Mouse (Mus musculus) heart, embryonic 11.5 days (tissue): ENCODE results near the gene Iqch. TPM values are rescaled to one million over a fixed set of nuclear protein-coding genes. Genes with fewer than 3 reads are reported as not detected.

Source experiments
- ATAC-seq: fragments of 200-750 bp; cut with Nextera tagmentation; replicated peaks from 2 replicates; pipeline ENCODE4 v1.8.0; 2017; ENCODE audit warnings: moderate library complexity; ENCODE audit not compliant: insufficient number of reproducible peaks, low FRiP score, low TSS enrichment
- H3K27ac ChIP-seq: fragments of 300-500 bp; sonication (generic); 2 replicates; pipeline ENCODE4 v1.5.1; 2014; ENCODE audit warnings: mild to moderate bottlenecking, low read depth, low read length
- H3K27me3 ChIP-seq: fragments of 300-500 bp; sonication (generic); 2 replicates; pipeline ENCODE4 v1.6.1; 2014; ENCODE audit warnings: mild to moderate bottlenecking, low read length, mixed read lengths; ENCODE audit not compliant: control insufficient read depth, insufficient read depth
- H3K36me3 ChIP-seq: fragments of 300-500 bp; sonication (generic); 2 replicates; pipeline ENCODE4 v1.6.1; 2014; ENCODE audit warnings: mild to moderate bottlenecking, low read length, moderate library complexity, mixed read lengths; ENCODE audit not compliant: control insufficient read depth, insufficient read depth
- H3K4me1 ChIP-seq: fragments of 300-500 bp; sonication (generic); 2 replicates; pipeline ENCODE4 v1.6.1; 2014; ENCODE audit warnings: low read length; ENCODE audit not compliant: control insufficient read depth, insufficient read depth
- H3K4me2 ChIP-seq: fragments of 300-500 bp; sonication (generic); 2 replicates; pipeline ENCODE4 v1.6.1; 2014; ENCODE audit warnings: mild to moderate bottlenecking, moderate library complexity
- H3K4me3 ChIP-seq: fragments of 300-500 bp; sonication (generic); 2 replicates; pipeline ENCODE4 v1.5.1; 2014; ENCODE audit warnings: low read depth, low read length
- H3K9ac ChIP-seq: fragments of 300-500 bp; sonication (generic); 2 replicates; pipeline ENCODE4 v1.6.1; 2014; ENCODE audit warnings: mild to moderate bottlenecking, low read depth, low read length, moderate library complexity
- H3K9me3 ChIP-seq: fragments of 300-500 bp; sonication (generic); replicated peaks from 2 replicates; pipeline ENCODE4 v1.6.1; 2016; ENCODE audit warnings: low read length; ENCODE audit not compliant: control insufficient read depth
- WGBS: fragments of 180-500 bp; shearing (Covaris S2); extraction: QIAGEN DNeasy Blood & Tissue Kit; methylation state at CpG from one replicate; pipeline ENCODE4 v1.1.7; 2014; ENCODE audit not compliant: insufficient replicate concordance; 5-methylcytosine and 5-hydroxymethylcytosine counted together
- polyA plus RNA-seq: library from polyadenylated mRNA; unstranded; fragments of >200 nt; fragmentation: Nextera tagmentation; extraction: Ambion mirVana; gene quantifications from 2 replicates; pipeline ENCODE4 v1.2.1, GENCODE M21; 2014

Iqch gene
- polyA plus RNA-seq, 1 experiment from 2014 or later, result 0.11 TPM

GRCm38 (mm10) chr9:63641983-63642646 is 39.8 kb upstream of the Iqch start:
- WGBS, result 84% methylated on average over 4 of the region's 4 CpGs
- no peak overlapping the region for H3K4me3 ChIP-seq
- H3K27me3 ChIP-seq, result no peaks in the 10 kb centered on the region
- H3K4me2 ChIP-seq, result no peak overlapping the region
- H3K9me3 ChIP-seq, result no peaks in the 10 kb centered on the region
- H3K4me1 ChIP-seq, result peaks cover 9% of the 10 kb centered on the region
- no peak overlapping the region for H3K27ac ChIP-seq
- no peak overlapping the region for H3K9ac ChIP-seq
- ATAC-seq, result no peak
- H3K36me3 ChIP-seq, result peaks cover 11% of the 10 kb centered on the region

- H3K4me1 ChIP-seq, result no peaks in the 10 kb centered on the region
- H3K27me3 ChIP-seq, result no peaks in the 10 kb centered on the region
- no peak for ATAC-seq
- no peak overlapping the region for H3K9ac ChIP-seq
- no peak overlapping the region for H3K4me2 ChIP-seq
- H3K9me3 ChIP-seq, result no peaks in the 10 kb centered on the region
- 79% methylated on average over 7 of the region's 7 CpGs for WGBS
- peaks cover 14% of the 10 kb centered on the region for H3K36me3 ChIP-seq
- H3K27ac ChIP-seq, result no peak overlapping the region
- no peak overlapping the region for H3K4me3 ChIP-seq
Observed at GRCm38 (mm10) chr9:63636113-63636512, 33.8 kb upstream of the Iqch start.

DNA sequence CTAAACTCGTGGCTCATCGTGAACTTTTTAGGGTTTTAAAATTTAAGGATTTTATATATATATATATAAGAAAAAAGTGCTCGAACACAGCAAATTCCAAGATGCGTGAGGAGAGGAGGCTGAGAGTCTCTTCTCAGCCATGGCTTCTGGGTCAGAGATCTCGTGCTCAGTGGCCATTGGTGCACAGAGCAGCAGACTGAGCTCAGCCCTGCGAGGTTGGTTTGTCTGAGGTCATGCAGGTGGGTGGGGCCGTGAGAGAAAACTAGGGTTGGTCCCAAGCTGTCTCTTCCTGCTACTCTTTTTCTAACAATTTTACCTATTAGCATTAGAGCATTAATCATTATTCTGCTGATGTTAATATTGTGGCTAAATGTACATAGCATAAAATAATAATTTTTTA is 31.0 kb upstream of the Iqch start:
- peaks cover 8% of the 10 kb centered on the region; the same call in 1 of the 2 replicates for H3K36me3 ChIP-seq
- H3K4me1 ChIP-seq, result no peaks in the 10 kb centered on the region
- no peak for ATAC-seq
- H3K9me3 ChIP-seq, result no peaks in the 10 kb centered on the region
- H3K27ac ChIP-seq, result no peak overlapping the region
- H3K9ac ChIP-seq, result no peak overlapping the region
- WGBS, result 87% methylated on average over 7 of the region's 7 CpGs
- no peak overlapping the region for H3K4me2 ChIP-seq
- no peak overlapping the region for H3K4me3 ChIP-seq
- H3K27me3 ChIP-seq, result no peaks in the 10 kb centered on the region

- H3K27ac ChIP-seq, result no peak overlapping the region
- no peak overlapping the region for H3K4me2 ChIP-seq
- no peaks in the 10 kb centered on the region for H3K4me1 ChIP-seq
- H3K36me3 ChIP-seq, result peaks cover 8% of the 10 kb centered on the region; the same call in 1 of the 2 replicates
- WGBS, result 88% methylated on average over 11 of the region's 11 CpGs
- no peaks in the 10 kb centered on the region for H3K27me3 ChIP-seq
- no peak overlapping the region for H3K9ac ChIP-seq
- no peaks in the 10 kb centered on the region for H3K9me3 ChIP-seq
- no peak overlapping the region for H3K4me3 ChIP-seq
- ATAC-seq, result no peak
Observed at GRCm38 (mm10) chr9:63632924-63633323, 30.6 kb upstream of the Iqch start.

GRCm38 (mm10) chr9:63632045-63632444 is 29.8 kb upstream of the Iqch start:
- Histone ChIP-seq H3K4me1 (no peaks in the 10 kb centered on the region), H3K36me3 (peaks cover 3% of the 10 kb centered on the region; the same call in 1 of the 2 replicates), H3K27me3 (no peaks in the 10 kb centered on the region), H3K4me3 (no peak overlapping the region), H3K4me2 (no peak overlapping the region), H3K27ac (no peak overlapping the region), H3K9me3 (no peaks in the 10 kb centered on the region), H3K9ac (no peak overlapping the region)
- no peak for ATAC-seq
- 90% methylated on average over 4 of the region's 4 CpGs for WGBS

DNA sequence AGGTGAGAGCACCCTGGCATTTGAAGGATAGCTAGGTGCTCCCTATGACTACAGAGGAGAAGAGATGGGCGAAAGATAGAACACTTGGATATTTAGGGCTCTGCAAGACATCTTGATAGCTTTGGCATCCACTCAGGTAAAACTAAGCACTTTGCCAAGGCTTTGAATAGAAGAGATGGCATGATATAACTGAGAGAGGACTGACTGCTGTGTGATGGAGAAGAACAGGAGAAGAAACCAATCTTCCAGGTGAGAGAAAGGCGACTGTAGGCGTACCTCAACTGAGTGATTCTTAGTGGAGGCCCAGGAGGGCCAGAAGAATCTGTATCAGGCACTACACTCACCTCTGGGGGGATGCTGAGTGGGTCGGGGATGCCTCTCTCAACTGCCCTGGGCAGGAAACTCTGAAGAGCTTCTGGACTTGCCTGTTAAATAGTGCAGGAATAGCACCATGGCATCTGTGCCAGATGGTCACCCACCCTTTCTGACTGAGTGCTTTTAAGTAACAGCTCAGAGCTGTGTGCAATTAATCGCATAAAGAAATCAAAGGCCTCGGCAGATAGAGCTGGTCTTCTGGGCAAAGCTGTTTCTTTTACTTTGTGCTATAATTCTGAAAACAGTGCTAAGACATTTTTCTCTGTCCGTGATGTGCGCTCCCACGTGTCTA is 22.9 kb upstream of the Iqch start:
- Histone ChIP-seq H3K9me3 (no peaks in the 10 kb centered on the region), H3K4me2 (no peak overlapping the region), H3K9ac (no peak overlapping the region), H3K27me3 (no peaks in the 10 kb centered on the region), H3K27ac (no peak overlapping the region), H3K4me1 (no peaks in the 10 kb centered on the region), H3K4me3 (no peak overlapping the region), H3K36me3 (peaks cover under 1% of the 10 kb centered on the region)
- 89% methylated on average over 9 of the region's 9 CpGs for WGBS
- ATAC-seq, result no peak

DNA sequence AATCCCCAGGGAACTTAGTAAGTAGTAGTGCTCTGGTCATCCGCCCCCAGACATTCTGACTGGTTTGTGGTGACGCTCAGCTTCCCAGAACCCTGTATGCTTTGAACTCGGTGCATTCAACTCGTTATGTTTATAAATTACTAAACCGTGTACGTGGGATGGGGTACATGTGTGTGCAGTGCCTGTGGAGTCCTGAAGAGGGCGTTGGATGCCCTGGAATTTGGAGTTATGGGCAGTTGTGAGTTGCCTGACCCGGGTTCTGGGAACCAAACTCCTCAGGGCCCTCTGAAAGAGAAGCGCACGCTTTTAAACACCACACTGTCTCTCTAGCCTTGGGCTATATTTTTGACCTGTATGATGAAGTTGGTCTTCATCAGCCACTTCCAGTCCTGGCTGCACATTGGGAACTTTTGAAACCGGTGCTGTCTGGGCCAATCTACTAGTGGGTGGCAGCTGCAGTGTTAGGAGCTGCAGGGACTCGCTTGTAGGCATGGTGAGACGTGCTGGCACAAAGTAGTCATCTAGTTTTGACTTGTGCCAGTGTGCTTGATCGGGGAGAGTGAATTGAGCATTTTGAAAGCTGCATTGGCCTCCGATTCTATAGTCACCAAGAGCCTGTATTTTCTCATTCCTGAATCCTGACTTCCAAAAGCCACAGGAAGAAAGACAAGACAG is 21.7 kb upstream of the Iqch start:
- H3K4me1 ChIP-seq, result no peaks in the 10 kb centered on the region
- H3K4me2 ChIP-seq, result no peak overlapping the region
- WGBS, result 90% methylated on average over 15 of the region's 15 CpGs
- peaks cover 3% of the 10 kb centered on the region; the same call in 1 of the 2 replicates for H3K36me3 ChIP-seq
- no peaks in the 10 kb centered on the region for H3K9me3 ChIP-seq
- H3K9ac ChIP-seq, result no peak overlapping the region
- H3K27ac ChIP-seq, result no peak overlapping the region
- no peak overlapping the region for H3K4me3 ChIP-seq
- no peak for ATAC-seq
- H3K27me3 ChIP-seq, result no peaks in the 10 kb centered on the region

GRCm38 (mm10) chr9:63617967-63618366 is 15.7 kb upstream of the Iqch start:
- Histone ChIP-seq H3K36me3 (peaks cover 13% of the 10 kb centered on the region), H3K9ac (no peak overlapping the region), H3K27me3 (no peaks in the 10 kb centered on the region), H3K4me1 (peaks cover 7% of the 10 kb centered on the region), H3K9me3 (no peaks in the 10 kb centered on the region), H3K27ac (no peak overlapping the region), H3K4me3 (no peak overlapping the region), H3K4me2 (no peak overlapping the region)
- WGBS, result 95% methylated on average over 2 of the region's 2 CpGs
- ATAC-seq, result no peak
